Mouse (Mus musculus) heart, postnatal 0 days (tissue): Measurements from ENCODE around the gene St13. TPM values are rescaled to one million over a fixed set of nuclear protein-coding genes. Genes with fewer than 3 reads are reported as not detected.
A peak's percentile ranks its signal among the peaks of the same experiment; 100 is the strongest.

Experiments used
- ATAC-seq: fragments of 200-750 bp; cut with Nextera tagmentation; 2 replicates; pipeline ENCODE4 v1.8.0; 2017; ENCODE audit warnings: low read depth, moderate number of reproducible peaks, moderate library complexity; ENCODE audit not compliant: insufficient read depth
- DNase-seq: peaks from one replicate; pipeline ENCODE4 v3.0.0-alpha.2; 2016; ENCODE audit warnings: low spot score
- H3K27ac ChIP-seq: fragments of 300-500 bp; sonication (generic); 2 replicates; pipeline ENCODE4 v1.5.1; 2014; ENCODE audit warnings: low read depth, mild to moderate bottlenecking
- H3K27me3 ChIP-seq: fragments of 300-500 bp; sonication (generic); 2 replicates; pipeline ENCODE4 v1.6.1; 2014; ENCODE audit warnings: low read length, mixed read lengths; ENCODE audit not compliant: control insufficient read depth, insufficient read depth
- H3K36me3 ChIP-seq: fragments of 300-500 bp; sonication (generic); replicated peaks from 2 replicates; pipeline ENCODE4 v1.6.1; 2014; ENCODE audit warnings: low read length, mixed read lengths; ENCODE audit not compliant: control insufficient read depth, insufficient read depth
- H3K4me1 ChIP-seq: fragments of 300-500 bp; sonication (generic); 2 replicates; pipeline ENCODE4 v1.6.1; 2014; ENCODE audit warnings: antibody characterized with exemption; ENCODE audit not compliant: control insufficient read depth, insufficient read depth
- H3K4me2 ChIP-seq: fragments of 300-500 bp; sonication (generic); 2 replicates; pipeline ENCODE4 v1.6.1; 2014; ENCODE audit warnings: low read depth, mild to moderate bottlenecking, low read length, moderate library complexity
- H3K4me3 ChIP-seq: fragments of 300-500 bp; sonication (generic); 2 replicates; pipeline ENCODE4 v1.5.1; 2014; ENCODE audit warnings: low read depth, low read length
- H3K9ac ChIP-seq: fragments of 300-500 bp; sonication (generic); replicated peaks from 2 replicates; pipeline ENCODE4 v1.6.1; 2014; ENCODE audit warnings: low read depth, low read length, mixed read lengths
- H3K9me3 ChIP-seq: fragments of 300-500 bp; sonication (generic); replicated peaks from 2 replicates; pipeline ENCODE4 v1.6.1; 2016; ENCODE audit warnings: low read length; ENCODE audit not compliant: control insufficient read depth
- CTCF ChIP-seq: IDR thresholded peaks from 2 replicates; pipeline ENCODE4 v1.5.1; 2016; ENCODE audit warnings: antibody characterized with exemption, control low read depth, low read depth
- EP300 ChIP-seq: IDR thresholded peaks from 2 replicates; pipeline ENCODE4 v1.6.1; 2016; ENCODE audit warnings: antibody characterized with exemption, low read depth
- WGBS: fragments of 180-500 bp; shearing (Covaris S2); extraction: QIAGEN DNeasy Blood & Tissue Kit; methylation state at CpG from one replicate; pipeline ENCODE4 v1.1.7; 2014; 5-methylcytosine and 5-hydroxymethylcytosine counted together
- polyA plus RNA-seq: library from polyadenylated mRNA; unstranded; fragments of >200 nt; fragmentation: Nextera tagmentation; extraction: Ambion mirVana; gene quantifications from 2 replicates; pipeline ENCODE4 v1.2.1, GENCODE M21; 2015
- total RNA-seq: library from RNA; depleted of rRNA; stranded (reverse); fragments of >200 nt; gene quantifications from 2 replicates; pipeline ENCODE4 v1.2.3, GENCODE M21; 2014; ENCODE audit warnings: low replicate concordance; rRNA removed

The St13 gene
- total RNA-seq (52.8 and 55.2 TPM in 2 replicates), polyA plus RNA-seq (85.4 and 90.4 TPM in 2 replicates)

- ATAC-seq (peak; percentile 100), DNase-seq (peak; percentile 98)
- under 1% methylated on average over 50 of the region's 50 CpGs for WGBS
- peak within 1 kb of the TSS; percentile 65 for H3K4me2 ChIP-seq
- peak within 1 kb of the TSS; percentile 94 for H3K27ac ChIP-seq
- H3K27me3 ChIP-seq: no peaks in the 10 kb centered on the region
- H3K9ac ChIP-seq: peak within 1 kb of the TSS; percentile 84
- peak within 1 kb of the TSS; percentile 78 for H3K4me3 ChIP-seq
- H3K36me3 ChIP-seq: no peaks in the 10 kb centered on the region; the same call in 1 of the 2 replicates
- TF ChIP-seq EP300: peak; percentile 95
- TF ChIP-seq CTCF: no peak
- no peaks in the 10 kb centered on the region for H3K9me3 ChIP-seq
- H3K4me1 ChIP-seq: peaks cover 16% of the 10 kb centered on the region
These were observed at the start of gene St13, which contains the start of gene Xpnpep3 for GRCm38 (mm10) chr15:81399638-81400315. TSS of gene St13 (minus strand) at chr15:81400077. TSS of gene Xpnpep3 (plus strand) at chr15:81400138.

GRCm38 (mm10) chr15:81448463-81448862 is 48.6 kb upstream of the St13 start:
- no peak overlapping the region for H3K4me3 ChIP-seq
- ATAC-seq (peak; percentile 60; the same call in 1 of the 2 replicates), DNase-seq (peak; percentile 85)
- H3K27me3 ChIP-seq: no peaks in the 10 kb centered on the region
- no peak overlapping the region for H3K27ac ChIP-seq
- no peaks in the 10 kb centered on the region for H3K4me1 ChIP-seq
- H3K4me2 ChIP-seq: no peak overlapping the region
- H3K36me3 ChIP-seq: peaks cover 34% of the 10 kb centered on the region
- no peaks in the 10 kb centered on the region for H3K9me3 ChIP-seq
- no peak overlapping the region for H3K9ac ChIP-seq
- TF ChIP-seq CTCF (peak; percentile 83), EP300 (no peak)
- 31% methylated on average over 3 of the region's 3 CpGs for WGBS

GRCm38 (mm10) chr15:81439236-81439635 is 39.4 kb upstream of the St13 start:
- TF ChIP-seq EP300: no peak
- TF ChIP-seq CTCF: no peak
- no peaks in the 10 kb centered on the region for H3K9me3 ChIP-seq
- ATAC-seq: no peak

GRCm38 (mm10) chr15:81438345-81438744 is 38.5 kb upstream of the St13 start:
- no peak overlapping the region for H3K4me2 ChIP-seq
- TF ChIP-seq EP300: no peak
- no peak for TF ChIP-seq CTCF
- ATAC-seq (no peak), DNase-seq (no peak)
- no peak overlapping the region for H3K27ac ChIP-seq
- H3K9ac ChIP-seq: no peak overlapping the region
- peaks cover 23% of the 10 kb centered on the region; the same call in 1 of the 2 replicates for H3K36me3 ChIP-seq
- no peaks in the 10 kb centered on the region for H3K4me1 ChIP-seq
- WGBS: 80% methylated on average over 1 of the region's 1 CpGs
- no peaks in the 10 kb centered on the region for H3K9me3 ChIP-seq
- no peaks in the 10 kb centered on the region for H3K27me3 ChIP-seq
- no peak overlapping the region for H3K4me3 ChIP-seq

More at GRCm38 (mm10) chr15:81439236-81439635, 39.4 kb upstream of the St13 start:
- Histone ChIP-seq H3K27me3 (no peaks in the 10 kb centered on the region), H3K9ac (no peak overlapping the region), H3K4me2 (no peak overlapping the region), H3K36me3 (peaks cover 23% of the 10 kb centered on the region), H3K27ac (no peak overlapping the region), H3K4me1 (no peaks in the 10 kb centered on the region), H3K4me3 (no peak overlapping the region)
- no peak for DNase-seq

- no peak overlapping the region for H3K4me3 ChIP-seq
- TF ChIP-seq CTCF (no peak), EP300 (no peak)
- peaks cover 33% of the 10 kb centered on the region for H3K36me3 ChIP-seq
- no peak overlapping the region for H3K9ac ChIP-seq
- no peaks in the 10 kb centered on the region for H3K4me1 ChIP-seq
- DNase-seq: no peak
- no peak overlapping the region for H3K27ac ChIP-seq
- no peak for ATAC-seq
- no peak overlapping the region for H3K4me2 ChIP-seq
- no peaks in the 10 kb centered on the region for H3K9me3 ChIP-seq
- 67% methylated on average over 1 of the region's 1 CpGs for WGBS
- no peaks in the 10 kb centered on the region for H3K27me3 ChIP-seq
These were observed 31.3 kb upstream of the St13 start for GRCm38 (mm10) chr15:81431195-81431594.

- no peak overlapping the region for H3K27ac ChIP-seq
- no peak overlapping the region for H3K9ac ChIP-seq
- H3K36me3 ChIP-seq: peaks cover 33% of the 10 kb centered on the region
- TF ChIP-seq CTCF (no peak), EP300 (no peak)
- 79% methylated on average over 2 of the region's 2 CpGs for WGBS
- no peak overlapping the region for H3K4me3 ChIP-seq
- DNase-seq (no peak), ATAC-seq (no peak)
- no peaks in the 10 kb centered on the region for H3K9me3 ChIP-seq
- H3K4me1 ChIP-seq: no peaks in the 10 kb centered on the region
- no peak overlapping the region for H3K4me2 ChIP-seq
- H3K27me3 ChIP-seq: no peaks in the 10 kb centered on the region
These were observed 28.1 kb upstream of the St13 start for GRCm38 (mm10) chr15:81427947-81428346.
